Mouse (Mus musculus): ENCODE data around the gene Tlk2.
"Not testable (repeated sequence)": the region's sequence is repeated elsewhere in the genome, so short reads cannot be mapped to it uniquely, and the experiment has no call there.

Tlk2 gene

GRCm38 (mm10) chr11:105178516-105178915, at the start of gene Tlk2:
Gene Tlk2, plus strand, starts transcription at chr11:105178807.
- no peak for DNase-seq

- DNase-seq: no peak
Observed at GRCm38 (mm10) chr11:105135692-105136091, 42.9 kb upstream of the Tlk2 start.

GRCm38 (mm10) chr11:105137255-105137654, 41.4 kb upstream of the Tlk2 start:
- not testable (repeated sequence) for DNase-seq

GRCm38 (mm10) chr11:105140512-105140911, 38.1 kb upstream of the Tlk2 start:
- DNase-seq: not testable (repeated sequence)

GRCm38 (mm10) chr11:105141115-105141514, 37.5 kb upstream of the Tlk2 start:
- no peak for DNase-seq

GRCm38 (mm10) chr11:105143564-105143963, 35.0 kb upstream of the Tlk2 start:
- DNase-seq: no peak

GRCm38 (mm10) chr11:105144084-105144483, 34.5 kb upstream of the Tlk2 start:
- no peak for DNase-seq

GRCm38 (mm10) chr11:105144508-105145210, 33.9 kb upstream of the Tlk2 start:
- peak in 1 of 2 experiments; percentile 57 for DNase-seq

GRCm38 (mm10) chr11:105145211-105145610, 33.4 kb upstream of the Tlk2 start:
- no peak for DNase-seq

- no peak for DNase-seq
Observed at GRCm38 (mm10) chr11:105146593-105146992, 32.0 kb upstream of the Tlk2 start, which contains the start of gene Gm10842. Gene Gm10842, plus strand, starts transcription at chr11:105146893.

- no peak for DNase-seq
Observed at GRCm38 (mm10) chr11:105149353-105149752, 29.3 kb upstream of the Tlk2 start.

- DNase-seq: no peak
Observed at GRCm38 (mm10) chr11:105149766-105150165, 28.8 kb upstream of the Tlk2 start.

GRCm38 (mm10) chr11:105150691-105151090, 27.9 kb upstream of the Tlk2 start:
- no peak for DNase-seq

GRCm38 (mm10) chr11:105151226-105152016, 27.2 kb upstream of the Tlk2 start:
- peak in 1 of 2 experiments; percentile 50 for DNase-seq

- no peak for DNase-seq
Observed at GRCm38 (mm10) chr11:105152017-105152300, 26.6 kb upstream of the Tlk2 start.

- DNase-seq: no peak
Observed at GRCm38 (mm10) chr11:105152357-105152899, 26.2 kb upstream of the Tlk2 start.

- DNase-seq: peak; percentile 64 to 82
Observed at GRCm38 (mm10) chr11:105153068-105153833, 25.4 kb upstream of the Tlk2 start.

- DNase-seq: peak; percentile 64 to 90
Observed at GRCm38 (mm10) chr11:105155915-105156314, 22.7 kb upstream of the Tlk2 start.

GRCm38 (mm10) chr11:105156748-105157267, 21.8 kb upstream of the Tlk2 start:
- DNase-seq: peak in 1 of 2 experiments; percentile 49

- no peak for DNase-seq
Observed at GRCm38 (mm10) chr11:105158047-105158446, 20.6 kb upstream of the Tlk2 start.

GRCm38 (mm10) chr11:105159673-105160360, 18.8 kb upstream of the Tlk2 start:
- no peak for DNase-seq

GRCm38 (mm10) chr11:105161411-105161810, 17.2 kb upstream of the Tlk2 start:
- no peak for DNase-seq
